Mouse (Mus musculus) ES-E14 (cell line): ENCODE measurements around the gene Nrl. TPM values are rescaled to one million over a fixed set of nuclear protein-coding genes. Genes with fewer than 3 reads are reported as not detected.

Experiments
- DNase-seq: peaks from one replicate; pipeline ENCODE4 v3.0.0-alpha.2; 2013; ENCODE audit warnings: low read depth, low spot score
- H3K27ac ChIP-seq: 2 replicates; pipeline ENCODE4 v1.5.1; 2012; ENCODE audit warnings: low read depth, mild to moderate bottlenecking, low read length, moderate library complexity, mixed read lengths; ENCODE audit not compliant: poor library complexity, insufficient read depth, severe bottlenecking
- H3K36me3 ChIP-seq: 2 replicates; pipeline ENCODE4 v1.6.1; 2012; ENCODE audit warnings: mild to moderate bottlenecking, low read length, moderate library complexity, mixed read lengths; ENCODE audit not compliant: control insufficient read depth, poor library complexity, insufficient read depth, severe bottlenecking
- H3K4me1 ChIP-seq, 2 experiments: fragments of 150-350 bp in 1 of 2; sonication (generic) in 1 of 2; 2 replicates each; pipeline ENCODE4 v1.6.1; 2012; ENCODE audit warnings: low read length in 2 of 2, mild to moderate bottlenecking in 1 of 2, mixed read lengths in 1 of 2; ENCODE audit not compliant: control insufficient read depth in 2 of 2, insufficient read depth in 2 of 2, poor library complexity in 1 of 2
- H3K4me3 ChIP-seq, 2 experiments: fragments of 150-350 bp in 1 of 2; sonication (generic) in 1 of 2; 2 replicates each; pipeline ENCODE4 v1.5.1; 2012; ENCODE audit warnings: low read length in 2 of 2, low read depth in 1 of 2, mild to moderate bottlenecking in 1 of 2, mixed read lengths in 1 of 2; ENCODE audit not compliant: insufficient read depth in 1 of 2, poor library complexity in 1 of 2, severe bottlenecking in 1 of 2
- H3K9ac ChIP-seq: 2 replicates; pipeline ENCODE4 v1.6.1; 2012; ENCODE audit warnings: low read depth, mild to moderate bottlenecking, low read length, mixed read lengths; ENCODE audit not compliant: poor library complexity, insufficient read depth, severe bottlenecking
- H3K9me3 ChIP-seq: fragments of 150-350 bp; sonication (generic); 2 replicates; pipeline ENCODE4 v1.6.1; 2012; ENCODE audit warnings: low read depth, mild to moderate bottlenecking, low read length; ENCODE audit not compliant: control insufficient read depth, insufficient read depth
- CHD2 ChIP-seq: IDR thresholded peaks from 2 replicates; pipeline ENCODE4 v1.6.1; 2014; ENCODE audit warnings: mild to moderate bottlenecking, low read depth, low read length, inconsistent platforms
- HCFC1 ChIP-seq: IDR thresholded peaks from 2 replicates; pipeline ENCODE4 v1.6.1; 2012; ENCODE audit warnings: low read length, inconsistent platforms, borderline replicate concordance; ENCODE audit not compliant: insufficient read depth
- MAFK ChIP-seq: IDR thresholded peaks from 2 replicates; pipeline ENCODE4 v1.6.1; 2014; ENCODE audit warnings: mild to moderate bottlenecking, low read depth, low read length, inconsistent platforms; ENCODE audit not compliant: insufficient read depth
- ZC3H11A ChIP-seq: IDR thresholded peaks from 2 replicates; pipeline ENCODE4 v1.6.1; 2012; ENCODE audit warnings: low read depth, mild to moderate bottlenecking, inconsistent platforms, low read length, borderline replicate concordance
- ZNF384 ChIP-seq: IDR thresholded peaks from 2 replicates; pipeline ENCODE4 v1.6.1; 2012; ENCODE audit warnings: low read depth, low read length, inconsistent platforms
- in situ Hi-C, 2 experiments: fragments of 600-800 bp; cut with MboI; formaldehyde crosslinking; loops; one replicate each; pipeline ENCODE4 v1.15.1; 2025; ENCODE audit warnings: low sequenced_read_pairs in 2 of 2, inconsistent platforms in 1 of 2; ENCODE audit not compliant: unreplicated experiment in 2 of 2
- total RNA-seq: library from RNA; depleted of rRNA; stranded (reverse); fragments of 300-350 nt; gene quantifications from 2 replicates; pipeline ENCODE4 v1.2.3, GENCODE M21; 2012

Gene Nrl
- total RNA-seq, 1 experiment: not detected

GRCm38 (mm10) chr14:55519604-55520003 lies 5.2 kb downstream of the Nrl start:
- peaks cover 3 to 4% of the 10 kb centered on the region in 2 experiments; a peak in 3 of 4 replicates for H3K4me1 ChIP-seq

GRCm38 (mm10) chr14:55518897-55519296 lies 5.9 kb downstream of the Nrl start:
- H3K9me3 ChIP-seq: no peaks in the 10 kb centered on the region
- H3K9ac ChIP-seq: no peak overlapping the region
- H3K4me1 ChIP-seq: peaks cover 3 to 4% of the 10 kb centered on the region in 2 experiments; a peak in 3 of 4 replicates
- H3K27ac ChIP-seq: no peak overlapping the region
- no peak overlapping the region for H3K4me3 ChIP-seq
- in situ Hi-C loops: no loop called here
- DNase-seq: no peak
- H3K36me3 ChIP-seq: no peaks in the 10 kb centered on the region
- TF ChIP-seq CHD2 (no peak), ZC3H11A (no peak), MAFK (no peak), HCFC1 (no peak), ZNF384 (no peak)

More at GRCm38 (mm10) chr14:55519604-55520003, 5.2 kb downstream of the Nrl start:
- TF ChIP-seq CHD2 (no peak), MAFK (no peak), HCFC1 (no peak), ZNF384 (no peak), ZC3H11A (no peak)
- H3K9me3 ChIP-seq: no peaks in the 10 kb centered on the region
- in situ Hi-C loops: no loop called here
- no peak overlapping the region for H3K4me3 ChIP-seq
- H3K9ac ChIP-seq: no peak overlapping the region
- DNase-seq: no peak
- no peaks in the 10 kb centered on the region for H3K36me3 ChIP-seq
- H3K27ac ChIP-seq: no peak overlapping the region

GRCm38 (mm10) chr14:55515846-55516245 lies 8.9 kb downstream of the Nrl start:
- H3K36me3 ChIP-seq: no peaks in the 10 kb centered on the region
- H3K9me3 ChIP-seq: no peaks in the 10 kb centered on the region
- H3K27ac ChIP-seq: no peak overlapping the region
- H3K4me1 ChIP-seq: peaks cover 0 to 5% of the 10 kb centered on the region in 2 experiments; a peak in 1 of 4 replicates
- H3K9ac ChIP-seq: no peak overlapping the region
- DNase-seq: no peak
- TF ChIP-seq ZC3H11A: no peak
- no peak for TF ChIP-seq MAFK
- no peak for TF ChIP-seq HCFC1
- no peak for TF ChIP-seq CHD2
- no peak for TF ChIP-seq ZNF384
- in situ Hi-C loops: no loop called here
- H3K4me3 ChIP-seq: no peak overlapping the region

- DNase-seq: no peak
- Histone ChIP-seq H3K36me3 (no peaks in the 10 kb centered on the region), H3K4me1 (peaks cover 0 to 8% of the 10 kb centered on the region in 2 experiments; a peak in 1 of 4 replicates), H3K4me3 (no peak overlapping the region), H3K9ac (no peak overlapping the region), H3K9me3 (no peaks in the 10 kb centered on the region), H3K27ac (no peak overlapping the region)
- in situ Hi-C loops: no loop called here
- TF ChIP-seq CHD2 (no peak), MAFK (no peak), HCFC1 (no peak)
Observed at GRCm38 (mm10) chr14:55513927-55514326, 10.9 kb downstream of the Nrl start.

- H3K9ac ChIP-seq: no peak overlapping the region
- peaks cover 0 to 8% of the 10 kb centered on the region in 2 experiments; a peak in 1 of 4 replicates for H3K4me1 ChIP-seq
- no peak for TF ChIP-seq ZC3H11A
- TF ChIP-seq HCFC1: no peak
- no peak for TF ChIP-seq ZNF384
- TF ChIP-seq CHD2: no peak
- no peak for TF ChIP-seq MAFK
- no peak overlapping the region for H3K27ac ChIP-seq
- no peaks in the 10 kb centered on the region for H3K9me3 ChIP-seq
- no peak for DNase-seq
- no peaks in the 10 kb centered on the region for H3K36me3 ChIP-seq
- no peak overlapping the region for H3K4me3 ChIP-seq
- in situ Hi-C loops: no loop called here
Observed at GRCm38 (mm10) chr14:55511037-55511436, 13.7 kb downstream of the Nrl start.
